Mouse (Mus musculus) kidney, postnatal 10 days (tissue): Measurements from ENCODE around the gene Dnm3.

Source experiments
- DNase-seq: peaks from one replicate; pipeline ENCODE4 v3.0.0; 2021; ENCODE audit warnings: mixed read lengths

Dnm3 gene

GRCm38 (mm10) chr1:162323142-162323541 is 154.7 kb downstream of the Dnm3 start:
- DNase-seq, result no peak

GRCm38 (mm10) chr1:162313451-162314276 is 164.2 kb downstream of the Dnm3 start:
- DNase-seq, result peak; percentile 55

GRCm38 (mm10) chr1:162312621-162313020 is 165.2 kb downstream of the Dnm3 start:
- no peak for DNase-seq

GRCm38 (mm10) chr1:162312152-162312551 is 165.7 kb downstream of the Dnm3 start:
- no peak for DNase-seq

GRCm38 (mm10) chr1:162305247-162305646 is 172.6 kb downstream of the Dnm3 start:
- no peak for DNase-seq

DNA sequence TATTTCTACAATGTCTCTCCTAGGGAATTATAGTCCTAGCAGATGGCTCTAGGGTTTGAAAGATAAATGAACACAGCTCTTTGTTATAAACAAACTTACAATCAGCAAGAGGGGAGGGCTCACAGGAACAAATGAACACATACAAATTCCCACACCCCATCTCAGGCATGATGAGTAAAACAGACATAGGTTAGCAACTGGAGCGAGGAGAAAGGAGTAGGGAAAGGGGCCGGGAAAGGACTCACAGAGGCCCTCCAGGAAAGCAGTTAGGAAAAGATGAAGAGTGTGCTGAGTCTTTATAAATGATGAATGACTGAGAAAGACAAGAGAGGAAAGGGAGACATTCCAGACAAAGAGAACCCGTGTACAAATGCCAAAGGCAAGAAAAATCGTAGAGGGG is 175.4 kb downstream of the Dnm3 start:
- no peak for DNase-seq

- DNase-seq, result peak; percentile 25
Measured at GRCm38 (mm10) chr1:162299558-162300319, 178.1 kb downstream of the Dnm3 start.

GRCm38 (mm10) chr1:162298527-162298926 is 179.3 kb downstream of the Dnm3 start:
- no peak for DNase-seq

DNA sequence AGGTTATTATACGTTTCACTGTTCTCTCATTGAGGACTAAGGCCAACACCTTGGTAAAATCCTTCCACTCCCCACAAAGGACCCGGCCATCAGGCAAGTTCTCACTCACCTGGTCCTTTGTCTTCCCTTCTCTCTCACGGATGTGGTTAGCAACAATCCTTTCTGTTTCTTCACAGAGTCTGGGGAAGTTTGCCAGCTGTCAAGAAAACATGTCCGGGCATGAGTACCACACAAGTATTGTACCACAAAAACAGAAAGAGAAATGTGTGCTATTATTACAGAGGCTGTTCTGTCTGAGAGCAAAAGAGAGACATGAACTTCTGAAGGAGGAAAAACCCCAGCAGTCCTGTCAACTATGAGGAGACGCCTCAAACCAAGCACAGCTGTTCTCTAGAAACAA is 182.4 kb downstream of the Dnm3 start:
- no peak for DNase-seq

DNA sequence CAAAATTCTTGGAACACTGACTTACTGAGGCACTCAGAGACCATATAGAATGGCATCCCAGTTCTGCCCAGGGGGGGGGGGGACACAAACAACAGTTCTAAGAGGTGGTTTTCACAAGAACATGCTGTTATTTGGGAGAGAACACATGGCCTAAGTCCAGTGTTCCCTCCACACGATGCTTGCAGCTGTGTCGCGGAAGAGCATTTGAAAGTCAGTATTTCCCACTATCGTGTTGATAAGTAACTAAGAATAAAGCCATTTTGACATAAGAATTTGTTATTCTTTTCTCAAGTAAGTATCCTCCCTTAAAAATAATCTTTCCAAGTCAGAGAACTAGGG is 183.3 kb downstream of the Dnm3 start:
- no peak for DNase-seq

- DNase-seq, result no peak
Measured at GRCm38 (mm10) chr1:162293732-162294571, 183.9 kb downstream of the Dnm3 start.

DNA sequence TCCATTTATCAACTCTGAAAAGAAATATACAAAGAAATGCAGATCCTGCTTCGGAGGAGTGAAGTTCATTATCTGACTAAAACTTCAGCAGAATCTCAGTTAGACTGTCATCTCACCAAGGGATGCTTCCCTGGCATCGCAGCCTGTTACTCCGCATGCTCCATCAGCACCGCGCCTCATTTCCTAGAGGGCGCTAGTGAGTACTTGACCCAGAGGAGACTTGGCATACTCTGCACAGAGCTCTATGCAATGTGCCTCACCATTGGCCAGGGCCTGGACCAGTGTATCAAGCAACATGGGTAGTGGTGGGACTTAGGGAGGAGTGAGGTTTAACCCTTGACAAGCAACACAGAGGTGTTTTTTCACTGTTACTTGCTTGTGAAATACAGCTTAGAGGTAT is 190.9 kb downstream of the Dnm3 start:
- DNase-seq, result peak; percentile 39

DNA sequence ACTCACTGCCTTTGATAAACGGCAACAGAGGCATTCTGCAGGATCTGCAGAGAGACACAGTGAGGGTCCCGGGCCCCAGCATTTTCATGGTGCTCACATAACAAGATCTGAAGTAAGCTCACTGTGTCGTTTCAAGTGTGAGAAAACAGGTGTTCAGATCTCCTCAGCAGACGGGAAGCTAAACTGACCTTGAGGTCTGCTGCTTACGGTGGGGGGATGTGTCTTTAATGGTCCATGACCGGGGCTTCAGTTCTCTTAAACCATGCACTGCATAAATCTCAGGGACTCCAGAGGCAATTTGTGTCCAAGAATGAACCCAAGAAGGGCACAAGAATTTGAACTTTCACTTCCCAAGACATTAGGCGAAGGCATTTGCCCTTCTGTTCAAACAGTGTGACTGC is 195.9 kb downstream of the Dnm3 start:
- DNase-seq, result peak; percentile 21

DNA sequence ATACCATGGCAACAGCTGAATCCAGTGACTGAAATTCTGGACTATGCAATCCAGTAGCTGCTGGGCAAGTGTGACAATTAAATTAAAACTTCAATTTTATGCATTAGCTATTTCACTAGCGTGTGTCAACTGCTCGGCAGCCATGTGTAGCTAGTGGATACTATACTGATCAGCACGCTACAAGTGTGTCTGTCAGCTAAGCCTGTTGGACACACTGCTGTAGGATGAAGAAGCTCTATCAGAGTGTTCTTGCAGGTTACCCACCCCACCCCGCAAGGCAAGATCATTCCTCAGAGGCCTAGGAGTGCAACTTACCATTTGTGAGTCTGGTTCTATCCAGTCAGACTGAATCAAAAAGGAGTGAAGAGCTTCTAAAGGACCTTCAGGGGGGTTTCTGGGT is 197.8 kb downstream of the Dnm3 start:
- no peak for DNase-seq

DNA sequence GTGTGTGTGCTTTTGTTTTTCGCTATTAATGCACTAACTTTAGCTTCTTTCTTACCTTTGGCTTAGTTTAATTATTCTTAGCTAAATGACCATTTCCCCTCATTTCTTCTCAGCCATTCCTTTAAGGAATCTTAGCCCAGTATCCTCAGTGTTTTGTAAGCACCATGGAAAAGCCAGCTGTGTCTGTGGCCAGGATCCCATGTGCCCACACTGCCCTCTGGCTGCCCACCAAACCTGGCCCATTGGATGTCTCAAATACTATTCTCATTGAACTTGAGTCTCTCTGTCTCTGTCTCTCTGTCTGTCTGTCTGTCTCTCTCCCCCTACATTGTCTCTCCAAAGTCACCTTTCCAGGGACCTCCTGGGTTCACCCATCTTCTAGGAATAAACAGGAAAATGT is 201.8 kb downstream of the Dnm3 start:
- DNase-seq, result peak; percentile 66

GRCm38 (mm10) chr1:162274674-162275248 is 203.1 kb downstream of the Dnm3 start:
- no peak for DNase-seq

DNA sequence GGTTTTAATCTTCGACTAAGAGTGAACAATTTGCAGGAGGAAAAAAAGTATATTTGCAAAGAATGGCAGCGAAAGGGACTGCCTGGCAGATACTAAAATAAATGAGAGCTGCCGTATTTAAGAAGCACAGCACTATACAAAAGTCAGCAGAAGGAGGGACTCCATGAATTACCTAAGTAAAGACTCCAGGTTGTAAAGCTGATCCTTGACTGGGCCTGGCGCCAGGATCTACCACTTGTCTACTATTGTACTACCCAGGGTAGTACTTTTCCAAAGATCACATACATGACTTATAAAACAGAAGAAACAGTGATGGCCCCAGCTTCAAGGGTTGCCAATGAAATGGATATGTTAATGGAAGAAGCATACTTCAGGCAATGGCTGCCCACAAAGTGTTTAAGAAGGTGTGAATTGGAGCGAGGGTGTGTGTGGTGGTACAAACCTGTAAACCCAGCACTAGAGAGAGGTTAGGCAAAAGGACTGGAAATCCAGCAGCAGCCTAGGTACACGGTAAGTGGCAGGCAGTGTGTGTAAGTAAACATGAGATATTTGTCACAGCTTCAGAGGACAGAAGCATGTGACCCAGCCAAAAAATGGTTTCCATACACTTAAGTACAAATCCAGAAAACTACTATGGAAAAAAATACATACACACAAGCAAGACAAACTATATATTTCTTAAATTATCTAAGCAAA is 220.8 kb downstream of the Dnm3 start:
- peak; percentile 16 for DNase-seq

- no peak for DNase-seq
Measured at GRCm38 (mm10) chr1:162254944-162255343, 222.9 kb downstream of the Dnm3 start.

DNA sequence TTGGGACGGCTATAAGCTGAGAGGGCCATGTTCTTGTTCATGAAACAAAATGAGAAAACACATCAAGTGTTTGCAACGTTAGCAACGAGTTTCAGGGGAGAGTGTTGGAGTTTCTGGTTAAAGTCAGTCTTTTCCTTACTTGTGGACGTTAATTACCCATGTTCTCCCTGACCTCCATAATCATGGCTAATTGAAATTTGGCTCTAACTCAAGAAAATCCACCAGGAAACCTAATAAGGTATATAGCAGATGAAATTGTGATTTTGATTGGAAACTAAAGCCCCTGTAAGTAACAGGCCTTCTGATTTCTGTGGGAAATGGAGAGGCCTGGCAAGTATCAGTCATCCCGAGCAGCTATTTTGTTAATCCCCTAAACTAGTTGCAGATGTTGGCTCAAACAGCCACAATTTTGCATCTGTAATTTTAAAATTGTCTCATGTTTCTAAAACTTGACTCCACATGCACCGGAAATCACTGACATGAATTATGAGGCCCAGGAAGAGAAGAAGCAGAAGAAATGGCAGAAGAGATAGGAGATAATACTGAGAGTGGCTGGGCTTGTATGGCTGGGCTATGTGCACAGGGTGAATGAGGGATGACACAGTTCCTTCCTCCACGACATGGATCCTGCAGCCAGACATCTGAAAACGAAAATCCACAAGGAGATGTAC is 223.7 kb downstream of the Dnm3 start:
- peak; percentile 26 for DNase-seq

DNA sequence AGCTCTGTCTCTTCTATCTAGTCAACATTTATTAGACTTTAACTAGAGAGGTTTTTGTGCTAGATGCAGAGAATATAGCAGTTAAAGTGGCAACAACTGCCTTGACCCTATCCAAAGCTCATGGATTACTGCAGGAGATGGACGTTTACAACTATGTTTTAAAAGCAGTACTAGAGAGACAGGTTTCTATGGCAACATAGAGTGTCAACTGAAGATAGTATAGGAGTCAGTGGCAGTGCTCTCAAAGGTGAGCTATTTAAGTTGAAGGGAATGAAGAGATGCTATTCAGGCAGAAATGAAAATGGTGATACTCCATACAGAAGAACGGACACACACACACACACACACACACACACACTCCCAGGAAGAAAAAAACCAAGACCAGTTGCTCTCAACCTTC is 225.0 kb downstream of the Dnm3 start:
- no peak for DNase-seq

DNA sequence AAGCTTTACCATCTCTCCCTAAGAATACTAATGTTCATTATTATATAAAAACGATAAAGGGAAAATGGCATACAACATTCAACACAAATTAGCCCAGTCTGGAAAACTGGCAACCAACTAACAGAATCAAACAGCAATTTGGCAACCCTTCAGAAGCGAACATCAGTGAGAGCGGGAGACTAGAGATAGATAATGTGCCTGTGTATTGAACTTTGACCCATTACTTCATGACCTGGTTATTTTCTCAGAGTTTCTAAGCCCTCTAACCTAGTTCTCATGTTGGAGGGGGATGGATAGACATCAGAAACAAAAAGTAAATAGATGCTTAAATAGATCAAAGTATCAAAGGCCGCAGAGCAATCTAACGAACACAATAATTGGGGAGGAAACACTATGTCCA is 230.6 kb downstream of the Dnm3 start:
- no peak for DNase-seq

- peak; percentile 12 for DNase-seq
Measured at GRCm38 (mm10) chr1:162243651-162243990, 234.2 kb downstream of the Dnm3 start.
